Mouse (Mus musculus): ENCODE measurements around the gene Tapt1.
"Not testable (repeated sequence)": the region's sequence is repeated elsewhere in the genome, so short reads cannot be mapped to it uniquely, and the experiment has no call there.

Tapt1 gene

DNA sequence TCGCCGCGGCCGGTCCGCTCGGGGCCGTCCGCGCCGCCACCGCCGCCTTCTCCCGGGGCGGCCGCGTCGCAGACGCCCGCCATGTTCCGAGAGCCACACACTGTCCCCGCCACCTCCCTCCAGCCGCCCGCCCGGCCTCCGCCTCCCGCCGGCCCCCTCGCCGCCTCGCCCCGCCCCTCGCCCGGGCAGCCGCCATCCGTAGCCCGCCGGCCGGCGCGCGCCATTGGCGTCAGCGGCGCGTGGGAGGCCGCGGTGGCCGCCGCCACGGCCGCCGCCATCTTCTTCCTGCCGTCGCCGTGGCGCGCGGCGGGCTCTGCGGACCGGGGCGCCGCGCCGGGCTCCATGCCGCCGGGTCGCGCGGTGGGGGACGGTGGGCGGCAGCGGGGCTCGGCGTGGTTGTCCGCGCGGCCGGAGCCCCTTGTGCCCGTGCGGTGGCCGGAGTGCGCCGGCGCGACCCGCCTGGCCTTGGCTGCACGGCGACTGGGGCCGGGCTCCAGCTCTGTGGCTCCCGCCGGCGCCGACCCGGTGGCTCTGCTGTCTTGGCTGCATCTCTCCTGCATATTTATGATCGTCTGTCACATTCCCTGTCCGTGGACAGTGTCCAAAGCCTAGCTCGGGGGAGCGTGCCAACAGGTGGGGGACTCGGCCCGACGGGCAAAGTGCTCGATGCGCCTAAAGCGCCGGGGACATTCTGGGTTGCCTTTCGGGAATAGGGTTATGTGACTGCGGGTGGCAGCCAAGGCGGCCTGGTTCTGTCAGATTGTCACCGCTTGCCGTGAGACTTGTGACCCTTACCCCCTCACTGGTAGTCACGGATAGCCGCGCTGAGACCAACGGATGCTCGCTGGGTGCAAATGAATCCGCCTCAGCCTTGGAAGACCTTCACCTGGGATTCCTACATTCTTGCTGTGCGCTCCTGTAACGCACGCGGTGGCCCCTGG lies at the start of gene Tapt1:
TSS of gene Tapt1 (minus strand) at position 106 of the 941 bp plus-strand sequence.
- peak; percentile 84 for DNase-seq (ENCODE audit: low spot score)

DNA sequence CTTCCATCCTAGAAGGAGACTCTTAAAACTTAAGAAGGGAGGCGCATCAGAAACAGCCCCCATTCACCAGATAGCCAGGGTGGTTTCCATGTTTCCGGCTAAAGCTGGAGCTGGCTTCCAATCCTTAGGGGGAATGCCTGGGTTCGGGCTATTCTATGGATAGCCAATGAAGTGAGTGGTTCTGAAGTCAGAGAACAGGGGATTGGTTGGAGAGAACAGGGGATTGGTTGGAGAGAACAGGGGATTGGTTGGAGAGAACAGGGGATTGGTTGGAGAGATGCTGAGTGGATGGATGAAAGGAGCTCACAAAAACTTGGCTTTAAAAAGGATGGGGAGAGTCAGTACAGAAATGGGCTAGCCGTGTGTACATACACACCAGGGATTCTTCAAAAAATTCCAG lies 45.1 kb upstream of the Tapt1 start:
- no peak for DNase-seq (ENCODE audit: low spot score)

DNA sequence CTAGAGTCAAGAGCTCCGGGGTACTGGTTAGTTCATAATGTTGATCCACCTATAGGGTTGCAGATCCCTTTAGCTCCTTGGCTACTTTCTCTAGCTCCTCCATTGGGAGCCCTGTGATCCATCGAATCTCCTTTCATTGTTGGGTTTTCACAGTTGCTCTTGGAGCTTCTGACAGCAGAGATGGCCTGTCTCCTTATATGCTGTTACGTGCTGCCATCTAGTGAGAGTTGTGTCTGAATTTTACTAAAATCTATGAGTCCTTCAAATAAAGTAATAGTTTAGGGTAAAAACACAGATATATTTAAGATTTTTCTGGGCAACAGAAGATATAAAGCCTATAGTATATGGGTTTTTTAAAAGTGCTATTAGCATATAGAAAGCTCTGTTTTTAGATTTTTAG lies 42.1 kb upstream of the Tapt1 start:
- not testable (repeated sequence) for DNase-seq (ENCODE audit: low spot score)

DNA sequence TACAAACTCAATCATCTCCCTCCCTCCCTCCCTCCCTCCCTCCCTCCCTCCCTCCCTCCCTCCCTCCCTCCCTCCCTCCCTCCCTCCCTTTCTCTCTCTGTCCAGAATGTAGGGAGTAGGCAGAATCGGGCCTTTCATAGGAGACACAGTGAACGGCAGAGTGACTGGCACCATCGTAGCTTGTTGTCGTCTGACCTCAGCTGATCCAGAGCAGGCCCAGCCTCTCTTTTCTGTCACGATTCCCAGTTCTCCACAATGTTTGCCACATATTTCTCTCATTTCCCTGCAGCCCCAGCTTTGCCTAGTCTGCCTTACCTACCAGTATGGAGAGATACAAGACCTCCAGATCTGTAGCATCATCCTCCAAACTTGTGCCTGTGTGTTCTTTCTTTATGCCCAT lies 35.3 kb upstream of the Tapt1 start:
- no peak for DNase-seq (ENCODE audit: low spot score)

DNA sequence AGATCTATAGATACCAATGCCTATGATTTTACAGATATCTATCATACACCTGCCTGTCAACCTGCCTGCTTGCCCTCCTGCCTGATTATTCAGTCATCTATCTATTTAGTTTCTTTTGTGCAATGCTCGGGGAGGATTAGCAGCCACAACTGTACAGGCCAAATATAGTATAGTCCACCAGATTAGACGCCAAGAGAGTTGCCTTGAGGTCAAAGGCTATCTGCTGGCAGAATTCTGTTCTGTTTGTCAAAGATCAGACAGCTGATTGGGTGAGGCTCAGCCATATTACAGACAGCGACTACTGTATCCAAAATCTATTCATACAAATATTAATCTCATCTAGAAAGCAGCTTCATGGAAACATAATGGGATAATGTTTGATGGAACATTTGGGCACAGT lies 34.7 kb upstream of the Tapt1 start:
- DNase-seq (ENCODE audit: low spot score), result no peak

DNA sequence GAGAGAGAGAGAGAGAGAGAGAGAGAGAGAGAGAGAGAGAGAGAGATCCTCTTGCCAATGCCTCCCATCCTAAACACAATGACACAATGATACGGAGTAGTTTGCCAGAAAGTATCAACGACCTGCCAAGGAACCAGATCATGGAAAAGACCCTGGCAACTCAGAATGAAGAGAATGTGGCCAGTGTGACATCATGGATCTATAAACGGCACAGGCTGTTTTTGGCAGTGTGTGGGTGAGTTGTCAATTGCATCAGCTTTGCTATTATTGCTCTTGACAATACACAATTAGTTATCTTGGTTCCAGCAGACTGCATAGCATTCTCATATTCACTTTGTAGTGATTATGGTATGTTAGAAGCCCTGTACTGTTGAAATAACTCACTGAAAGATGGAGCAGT lies 33.3 kb upstream of the Tapt1 start:
- no peak for DNase-seq (ENCODE audit: low spot score)

DNA sequence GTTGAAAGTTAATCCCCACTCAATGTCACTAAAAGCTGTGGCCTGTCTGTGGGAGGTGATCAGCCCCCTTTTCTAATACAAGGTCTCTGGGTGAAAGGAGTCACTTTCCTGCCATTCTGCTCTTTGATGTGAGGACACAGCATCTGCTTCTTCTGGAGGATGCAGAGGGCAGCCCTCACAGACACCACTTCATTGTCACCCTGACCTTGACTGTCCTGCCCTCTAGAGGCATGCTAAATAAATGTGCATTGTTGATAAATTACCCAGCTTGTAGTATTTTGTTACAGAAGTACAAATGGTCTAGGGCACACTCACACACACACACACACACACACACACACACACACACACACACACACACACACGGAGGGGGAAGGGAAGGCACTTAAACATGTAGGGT lies 31.7 kb upstream of the Tapt1 start:
- no peak for DNase-seq (ENCODE audit: low spot score)

DNA sequence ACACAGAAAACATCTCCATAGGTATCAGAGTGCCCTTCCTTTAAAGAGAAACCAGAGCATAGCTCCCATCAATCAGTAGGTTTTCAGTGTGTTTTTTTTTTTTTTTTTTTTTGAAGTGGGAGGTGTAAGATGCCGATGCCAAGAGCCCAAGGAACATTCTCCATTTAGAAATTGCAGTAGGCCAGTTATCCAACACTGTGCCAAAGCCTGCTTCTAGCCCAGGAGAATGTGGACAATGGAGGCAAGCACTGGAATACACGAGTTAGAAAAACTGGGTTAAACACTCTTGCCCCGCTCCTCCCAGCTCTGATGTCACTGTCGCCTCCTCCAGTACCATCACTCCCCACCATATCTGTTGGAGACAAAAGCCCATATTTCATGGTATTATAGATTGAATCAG lies 31.0 kb upstream of the Tapt1 start:
- no peak for DNase-seq (ENCODE audit: low spot score)

DNA sequence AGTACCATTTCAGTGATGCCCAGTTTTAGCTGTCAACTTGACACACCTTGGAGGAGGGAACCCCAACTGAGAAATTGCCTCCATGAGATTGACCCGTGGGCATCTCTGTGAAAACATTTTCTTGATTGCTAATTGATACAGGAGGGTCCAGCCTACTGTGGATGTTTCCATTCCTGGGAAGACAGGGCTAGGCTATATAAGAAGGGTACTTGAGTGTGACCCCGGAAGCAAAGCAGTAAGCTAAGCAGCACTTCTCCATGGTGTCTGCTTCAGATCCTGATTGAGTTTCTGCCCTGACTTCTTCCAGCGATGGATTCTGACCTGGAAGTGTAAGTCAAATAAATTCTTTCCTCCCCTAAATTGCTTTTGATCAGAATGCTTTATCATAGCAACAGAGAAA lies 30.1 kb upstream of the Tapt1 start:
- no peak for DNase-seq (ENCODE audit: low spot score)

DNA sequence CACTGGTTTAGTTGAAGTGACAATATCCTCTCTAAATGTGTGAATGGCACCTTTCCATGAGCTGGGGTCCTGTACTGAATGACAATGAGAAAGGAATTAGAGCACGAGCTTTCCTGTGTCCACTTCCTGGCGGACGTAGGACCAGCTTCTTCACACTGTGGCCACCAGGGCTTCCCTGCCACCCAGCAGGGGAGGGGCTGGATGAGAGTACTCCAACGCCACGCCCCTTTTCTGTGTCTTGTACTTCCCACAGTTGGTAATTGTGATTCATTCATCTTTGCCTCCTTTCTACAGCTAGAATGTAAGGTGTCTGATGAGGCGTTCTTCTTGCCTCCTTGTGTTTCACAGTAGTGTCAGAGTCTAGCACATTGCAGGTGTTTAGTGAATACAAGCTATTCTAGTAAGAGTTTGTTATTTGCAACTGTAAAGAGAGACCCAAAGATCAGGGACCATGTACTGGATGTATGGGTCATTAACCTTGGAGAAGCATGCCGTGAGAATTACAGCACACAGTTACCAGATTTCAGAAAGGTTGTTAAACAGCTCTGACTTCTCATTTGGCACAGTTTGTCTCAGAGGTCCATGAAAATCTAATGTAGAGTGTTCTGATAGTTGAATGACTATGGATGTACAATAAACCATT lies 29.5 kb upstream of the Tapt1 start:
- DNase-seq (ENCODE audit: low spot score), result no peak

DNA sequence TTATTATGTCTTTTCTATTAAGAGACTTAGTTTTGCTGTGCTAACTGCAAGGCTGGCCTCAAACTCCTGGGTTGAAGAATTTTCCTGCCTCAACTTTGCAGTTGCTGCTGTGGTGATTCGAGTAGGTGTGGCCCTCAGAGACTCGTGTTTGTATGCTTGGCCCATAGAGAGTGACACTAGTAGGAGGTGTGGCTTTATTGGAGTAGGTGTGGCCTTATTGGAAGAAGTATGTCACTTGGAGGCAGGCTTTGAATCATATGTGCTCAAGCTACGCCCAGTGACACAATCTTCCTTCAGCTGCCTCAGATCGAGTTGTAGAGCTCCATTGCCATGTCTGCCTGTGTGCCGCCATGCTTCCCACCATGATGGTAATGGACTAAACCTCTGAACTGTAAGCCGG lies 27.0 kb upstream of the Tapt1 start:
- no peak for DNase-seq (ENCODE audit: low spot score)

DNA sequence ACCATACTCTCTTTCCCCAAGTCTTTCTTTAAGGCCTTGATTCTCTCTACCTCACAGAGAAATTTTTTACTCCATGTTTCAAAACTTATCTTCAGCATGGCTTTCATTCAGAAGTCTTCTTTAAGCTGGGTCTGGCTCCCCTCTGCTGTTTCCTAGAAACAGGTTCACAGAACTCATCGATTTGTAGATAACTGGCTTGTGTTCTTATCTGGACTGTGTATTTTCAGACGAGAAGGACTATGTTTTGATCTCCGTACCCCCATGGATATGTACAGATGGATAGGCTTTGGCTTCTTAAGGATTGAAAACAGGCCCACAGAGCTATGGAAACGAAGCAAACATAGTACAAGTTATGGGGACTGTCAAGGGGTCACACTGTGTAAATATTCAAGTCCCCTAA lies 26.0 kb upstream of the Tapt1 start:
- no peak for DNase-seq (ENCODE audit: low spot score)

DNA sequence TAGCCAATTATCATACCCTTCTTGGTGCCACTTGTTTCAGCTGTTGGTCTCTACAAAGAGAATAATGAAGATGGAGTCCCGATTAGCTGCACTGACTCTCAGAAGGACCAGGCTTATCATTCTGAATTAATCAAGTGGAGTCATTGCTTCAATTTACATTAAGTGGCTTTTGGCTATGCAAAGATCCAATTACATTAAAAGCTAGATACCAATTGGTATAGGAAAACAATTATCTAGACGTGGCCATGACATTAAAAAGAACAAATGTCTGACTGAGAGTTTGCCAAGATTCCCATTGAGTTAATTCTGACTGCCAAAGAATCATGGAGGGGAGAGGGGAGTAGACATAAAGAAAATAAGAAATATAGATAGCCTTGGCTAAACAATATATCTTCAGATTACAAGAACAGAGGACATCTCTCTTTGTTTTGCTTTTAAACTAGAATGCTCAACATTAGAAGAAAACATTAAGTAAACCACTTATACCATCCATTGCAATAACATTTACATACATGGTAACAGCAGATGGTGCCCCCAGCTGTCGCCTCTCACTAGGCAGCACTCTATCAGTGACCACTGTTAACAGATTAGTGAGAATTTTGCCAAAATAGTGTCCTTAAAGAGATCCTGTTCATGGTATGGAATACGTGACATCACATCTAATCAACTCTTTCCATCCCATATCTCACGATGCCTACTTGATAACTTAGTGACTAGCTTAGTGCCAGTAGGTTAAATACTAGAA lies 24.0 kb upstream of the Tapt1 start:
- DNase-seq (ENCODE audit: low spot score), result no peak

DNA sequence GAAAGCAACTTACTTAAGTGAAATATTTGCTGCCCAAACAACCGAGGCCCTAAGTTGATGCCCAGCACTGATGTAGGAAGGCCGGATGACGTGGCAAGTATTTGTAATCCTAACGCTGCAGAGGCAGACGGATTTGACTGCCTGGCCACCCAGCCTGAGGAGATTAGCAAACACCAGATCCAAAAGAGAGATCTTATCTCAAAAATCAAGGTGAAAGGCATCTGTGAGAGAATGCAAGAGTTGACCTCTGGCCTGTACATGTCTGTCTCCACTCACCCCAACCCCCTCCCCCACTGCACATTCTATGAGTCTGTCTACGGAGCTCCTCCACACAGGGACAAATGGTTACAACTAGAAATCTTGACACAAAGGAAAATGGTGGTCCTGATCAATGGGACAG lies 22.9 kb upstream of the Tapt1 start:
- no peak for DNase-seq (ENCODE audit: low spot score)

DNA sequence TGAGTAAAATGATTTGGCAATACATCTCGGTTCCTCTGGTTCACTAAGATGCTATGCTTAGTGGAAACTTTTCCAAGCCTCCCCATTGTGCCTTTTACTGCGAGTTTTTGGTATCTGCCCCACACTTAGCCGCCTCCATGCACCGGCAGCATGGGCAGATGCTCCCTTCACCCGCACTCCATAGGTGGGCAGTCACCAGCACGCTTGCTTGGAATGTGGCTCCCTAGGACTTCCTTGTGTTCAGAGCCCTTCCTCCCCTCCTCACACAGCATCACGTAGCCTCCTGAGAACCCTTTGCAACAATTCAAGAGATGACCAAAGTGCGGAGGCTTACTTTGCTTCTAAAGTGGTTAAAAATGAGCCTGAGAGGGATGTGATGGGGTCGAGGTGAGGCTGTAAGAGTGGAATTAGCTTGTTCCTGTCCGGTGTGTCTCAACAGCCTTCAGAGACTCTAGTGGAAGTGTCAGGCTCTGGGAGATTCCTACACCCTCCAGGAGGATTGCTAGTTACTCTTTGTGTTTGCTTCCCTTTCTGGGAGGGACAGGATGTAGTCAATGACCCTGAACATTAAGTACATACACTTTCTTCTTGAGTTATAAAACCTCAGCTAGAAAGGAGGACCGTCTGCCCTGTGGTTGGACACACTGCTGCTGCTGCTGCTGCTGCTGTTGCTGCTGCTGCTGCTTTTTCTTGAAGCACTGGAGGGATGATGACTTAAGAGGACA lies 20.2 kb upstream of the Tapt1 start:
- no peak for DNase-seq (ENCODE audit: low spot score)

DNA sequence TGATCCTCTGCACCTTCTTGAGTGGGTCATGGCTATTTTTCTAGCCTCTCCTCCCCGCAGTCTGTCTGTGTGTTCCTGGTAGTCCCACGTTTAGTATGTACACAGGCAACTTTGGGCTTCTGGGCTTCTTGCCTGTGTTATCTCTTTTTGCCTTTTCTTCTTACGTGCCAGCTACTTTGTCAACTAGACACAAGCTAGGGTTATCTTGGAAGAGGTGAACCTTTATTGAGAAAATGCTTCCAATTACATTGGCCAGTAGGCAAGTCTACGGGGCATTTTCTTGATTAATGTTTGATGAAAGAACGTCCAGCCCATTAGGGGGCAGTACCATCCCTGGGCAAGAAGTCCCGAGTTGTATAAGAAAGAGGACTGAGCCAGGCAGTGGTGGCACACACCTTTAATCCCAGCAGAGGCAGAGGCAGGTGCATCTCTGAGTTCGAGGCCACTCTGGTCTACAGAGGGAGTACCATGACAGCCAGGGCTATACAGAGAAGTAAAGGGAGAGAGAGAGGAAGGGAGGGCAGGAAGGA lies 18.5 kb upstream of the Tapt1 start:
- DNase-seq (ENCODE audit: low spot score), result no peak

DNA sequence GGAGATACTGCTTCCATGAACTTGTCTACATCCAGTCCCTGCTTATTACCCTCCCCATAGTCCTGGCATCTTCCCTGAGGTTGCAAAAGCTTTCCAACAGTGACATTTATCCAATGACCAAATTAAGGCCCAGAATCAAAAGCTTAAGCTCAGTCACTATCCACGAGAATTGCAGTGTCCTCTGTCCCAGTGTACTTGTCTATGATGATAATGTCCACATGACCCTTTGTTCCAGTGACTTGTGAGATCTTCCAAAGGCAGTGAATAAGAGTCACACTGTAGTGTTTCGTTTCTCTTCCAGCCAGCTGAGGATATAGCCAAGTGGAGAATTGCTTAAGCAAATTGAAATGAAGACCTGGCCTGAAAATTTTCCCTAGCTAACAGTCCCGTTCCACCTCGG lies 16.4 kb upstream of the Tapt1 start:
- no peak for DNase-seq (ENCODE audit: low spot score)

DNA sequence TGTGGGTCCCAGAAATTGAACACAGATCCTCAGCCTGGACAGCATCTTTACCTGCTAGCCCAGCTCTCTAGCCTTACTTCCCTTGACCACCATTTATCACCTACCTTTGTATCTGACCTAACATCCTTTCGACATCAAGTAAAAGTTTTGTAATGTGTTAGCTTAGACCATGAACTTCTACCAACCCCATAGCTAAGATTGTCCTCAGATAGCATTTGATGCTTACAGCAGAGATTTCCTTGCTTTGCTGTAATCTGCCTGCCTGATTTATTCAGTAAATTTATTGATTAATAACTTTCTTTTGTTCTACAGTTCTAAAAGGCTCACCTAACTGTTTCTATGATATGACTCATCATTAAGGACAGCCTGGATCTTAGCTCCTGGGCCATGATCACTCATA lies 15.3 kb upstream of the Tapt1 start:
- DNase-seq (ENCODE audit: low spot score), result no peak

DNA sequence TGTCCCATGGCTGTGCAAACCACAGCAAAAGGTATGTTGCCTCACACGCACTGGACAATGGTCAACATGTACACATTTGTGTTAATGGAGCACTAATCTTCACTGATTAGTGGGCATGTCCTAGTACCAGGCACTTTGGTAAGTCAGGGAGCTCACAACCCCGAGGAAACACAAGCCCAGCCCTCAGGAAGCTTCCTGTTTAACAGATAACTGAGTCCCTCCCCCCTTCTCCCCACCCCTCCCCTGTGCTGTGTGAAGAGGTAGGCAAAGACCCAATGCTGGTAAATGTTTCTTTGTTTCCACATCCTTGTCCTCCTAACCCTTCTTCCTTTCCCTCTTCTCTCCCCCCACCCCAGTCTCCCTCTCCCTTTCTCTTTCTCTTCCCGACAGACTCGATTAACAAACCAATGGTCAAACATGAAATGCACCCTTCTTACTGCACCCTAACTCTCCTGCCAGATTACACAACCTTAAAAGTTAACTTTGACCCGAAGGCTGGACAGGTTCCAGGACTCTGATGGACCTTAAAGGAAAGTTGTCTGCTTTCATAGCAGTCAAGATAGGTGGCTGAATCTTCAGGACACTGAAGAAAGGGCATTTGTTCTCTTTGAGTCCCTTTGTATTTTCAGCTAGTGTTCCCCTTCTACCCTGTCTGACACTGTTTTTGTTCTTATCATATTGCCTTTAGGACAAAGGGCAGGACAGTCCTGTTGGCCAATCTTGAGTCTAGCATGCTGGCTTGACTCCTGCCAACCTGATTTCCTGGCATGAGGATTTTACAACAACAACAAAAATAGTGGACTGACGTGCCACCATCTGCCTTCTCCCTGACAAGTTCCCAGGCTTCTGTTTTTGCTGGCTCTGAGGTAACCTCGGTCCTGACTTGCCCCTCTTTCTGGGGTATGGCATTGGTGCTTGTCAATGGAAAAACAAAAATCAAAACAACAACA lies 13.0 kb upstream of the Tapt1 start:
- no peak for DNase-seq (ENCODE audit: low spot score)

DNA sequence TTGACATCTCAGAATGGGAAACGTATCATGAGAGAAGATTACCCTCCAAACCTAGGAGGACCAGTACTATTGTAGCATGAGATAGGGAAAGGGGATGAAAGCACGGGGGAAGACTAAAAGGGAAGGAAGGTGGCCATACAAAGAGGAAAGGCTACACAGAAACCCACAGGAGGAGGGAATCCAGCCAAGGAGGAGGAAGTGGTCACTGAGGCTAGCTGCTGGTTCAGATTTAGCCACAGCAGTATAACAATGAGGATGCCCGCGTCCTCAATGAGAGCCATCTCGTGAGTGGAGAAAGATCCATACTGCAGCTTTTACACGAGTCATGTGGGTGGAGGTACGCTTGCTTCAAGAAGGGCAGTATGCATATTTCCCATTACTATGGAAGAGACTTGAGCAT lies 11.8 kb upstream of the Tapt1 start:
- DNase-seq (ENCODE audit: low spot score), result no peak

DNA sequence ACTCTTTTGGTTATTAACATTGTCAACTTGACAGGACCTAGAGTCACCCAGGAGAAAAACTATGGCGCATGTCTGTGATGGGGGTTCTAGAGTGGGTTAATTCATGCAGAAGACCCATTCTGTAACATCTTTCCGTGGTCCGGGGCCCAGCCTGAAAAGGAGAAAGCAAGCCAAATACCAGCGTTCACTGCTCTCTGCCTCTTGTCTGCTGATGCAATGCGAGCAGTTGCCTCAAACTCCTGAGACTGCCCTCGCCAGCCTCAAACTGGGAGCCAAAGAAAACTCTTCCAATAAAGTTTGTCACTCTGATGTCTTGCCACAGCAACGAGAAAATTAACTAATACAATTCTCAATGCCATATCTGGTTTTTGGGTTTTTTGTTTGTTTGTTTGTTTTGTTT lies 8.2 kb upstream of the Tapt1 start:
- no peak for DNase-seq (ENCODE audit: low spot score)

All from spleen, adult 12 weeks (tissue).